Mouse (Mus musculus) kidney, adult 9 months (tissue): ENCODE data around the gene Nisch.

Experiments
- DNase-seq: peaks from one replicate; pipeline ENCODE4 v3.0.0; 2022

Nisch gene

GRCm38 (mm10) chr14:31215157-31216002 is 1.4 kb downstream of the Nisch start:
- DNase-seq = peak; percentile 82

GRCm38 (mm10) chr14:31214684-31215083 is 2.1 kb downstream of the Nisch start:
- no peak for DNase-seq

- no peak for DNase-seq
Observed at GRCm38 (mm10) chr14:31213868-31214267, 2.9 kb downstream of the Nisch start.

DNA sequence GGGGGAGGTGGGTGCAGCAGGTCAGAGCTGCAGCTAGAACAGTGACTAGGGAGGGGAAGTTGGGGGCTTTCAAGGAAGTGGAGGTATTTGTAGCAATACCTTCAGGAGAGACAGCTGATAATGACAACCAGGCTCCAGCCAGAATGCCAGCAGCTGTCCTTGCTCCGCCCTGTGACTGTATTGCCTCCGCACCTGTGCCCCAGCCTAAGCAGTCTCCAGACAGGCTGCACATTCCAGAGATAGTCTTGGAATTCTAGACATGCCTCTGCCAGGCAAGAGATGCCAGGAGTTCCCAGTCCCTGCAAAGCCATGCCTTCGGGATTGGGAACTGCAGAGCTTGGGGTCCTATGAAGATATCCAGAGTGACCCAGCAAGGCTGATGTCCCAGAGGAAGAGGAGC is 4.2 kb downstream of the Nisch start:
- DNase-seq = no peak

GRCm38 (mm10) chr14:31211854-31212253 is 4.9 kb downstream of the Nisch start:
- DNase-seq = no peak

- DNase-seq = no peak
Observed at GRCm38 (mm10) chr14:31209133-31209557, 7.6 kb downstream of the Nisch start.

GRCm38 (mm10) chr14:31208084-31208483 is 8.7 kb downstream of the Nisch start, which contains the start of gene Tnnc1:
Tnnc1 (plus strand) TSS chr14:31208312.
- no peak for DNase-seq

DNA sequence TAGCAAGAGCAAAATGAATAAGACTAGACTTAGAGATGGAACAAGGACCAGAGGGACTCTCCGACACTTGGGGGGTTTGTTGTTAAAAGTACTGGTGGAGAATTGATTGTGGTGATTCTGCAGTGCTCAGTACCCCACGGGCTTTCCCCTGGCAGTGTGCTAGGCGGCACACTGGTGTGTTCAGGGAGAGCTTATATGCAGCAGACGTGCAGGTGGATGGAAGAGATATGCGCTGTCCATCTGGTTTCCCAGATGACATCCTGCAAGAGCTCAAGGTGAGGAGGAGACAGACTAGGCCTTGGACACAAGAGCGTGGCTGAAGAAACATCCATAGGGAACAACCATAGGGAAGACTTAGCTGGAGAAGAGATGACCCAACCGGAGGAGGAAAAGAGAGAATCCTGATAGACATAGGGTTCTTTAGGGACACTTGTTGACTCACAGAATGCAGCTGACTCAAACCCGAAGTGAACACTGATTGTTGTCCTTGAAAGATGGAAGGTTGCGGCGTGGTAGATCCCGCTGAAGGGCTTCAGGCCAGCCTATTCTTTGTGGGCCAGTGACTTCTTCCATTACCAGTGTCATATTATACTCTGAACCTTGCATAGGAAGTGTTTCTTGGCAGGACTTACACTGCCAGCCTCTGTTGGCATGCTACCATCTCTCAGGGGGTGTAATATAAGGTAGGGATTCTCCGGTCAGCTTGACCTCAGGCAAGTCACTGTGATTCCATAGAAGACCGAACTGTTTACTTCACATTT is 9.5 kb downstream of the Nisch start:
- DNase-seq = no peak

- DNase-seq = peak; percentile 96
Observed at GRCm38 (mm10) chr14:31206472-31206981, 10.2 kb downstream of the Nisch start.

- peak; percentile 43 for DNase-seq
Observed at GRCm38 (mm10) chr14:31205562-31206467, 10.9 kb downstream of the Nisch start.

GRCm38 (mm10) chr14:31205244-31205561 is 11.5 kb downstream of the Nisch start:
- DNase-seq = peak; percentile 67

DNA sequence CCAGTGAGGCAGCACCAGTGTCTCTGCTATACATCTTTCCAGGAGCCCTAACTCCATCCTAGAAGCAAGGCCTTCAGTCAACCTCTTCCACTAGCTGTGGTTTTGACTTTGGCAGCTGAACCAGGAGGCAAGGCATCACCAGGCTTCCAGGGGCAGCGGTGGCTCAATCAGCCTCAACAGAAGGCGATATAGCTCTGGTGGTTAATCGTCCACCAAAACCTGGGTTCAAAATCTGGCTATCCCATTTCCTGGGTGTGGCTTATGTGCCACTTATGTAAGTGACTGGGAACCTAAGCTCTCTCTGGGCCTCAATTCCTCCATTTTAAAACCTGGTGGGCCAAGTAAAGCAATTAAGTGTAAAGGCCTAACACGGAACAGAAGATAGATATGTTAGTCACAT is 11.9 kb downstream of the Nisch start:
- DNase-seq = peak; percentile 47

GRCm38 (mm10) chr14:31200038-31200437 is 16.7 kb downstream of the Nisch start:
- no peak for DNase-seq

- DNase-seq = no peak
Observed at GRCm38 (mm10) chr14:31199599-31199998, 17.1 kb downstream of the Nisch start.

GRCm38 (mm10) chr14:31197547-31198516 is 18.9 kb downstream of the Nisch start:
- DNase-seq = no peak

DNA sequence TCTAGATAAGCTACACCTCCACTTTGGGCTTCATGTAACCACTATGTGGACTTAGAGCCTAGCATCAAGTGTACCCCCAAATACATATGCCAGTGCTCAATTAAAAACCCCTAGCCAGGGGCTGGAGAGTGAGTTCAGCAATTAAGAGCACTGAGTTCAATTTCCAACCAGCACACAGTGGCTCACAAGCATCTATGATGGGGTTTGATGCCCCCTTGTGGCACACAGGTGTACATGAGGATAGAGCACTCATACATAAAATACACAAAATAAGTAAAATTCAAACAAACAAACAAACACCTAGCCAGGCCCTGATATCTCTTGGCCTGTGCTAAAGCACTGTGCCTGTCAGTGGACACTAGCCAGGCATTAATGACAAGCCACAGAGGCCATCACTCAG is 20.8 kb downstream of the Nisch start:
- DNase-seq = peak; percentile 60

DNA sequence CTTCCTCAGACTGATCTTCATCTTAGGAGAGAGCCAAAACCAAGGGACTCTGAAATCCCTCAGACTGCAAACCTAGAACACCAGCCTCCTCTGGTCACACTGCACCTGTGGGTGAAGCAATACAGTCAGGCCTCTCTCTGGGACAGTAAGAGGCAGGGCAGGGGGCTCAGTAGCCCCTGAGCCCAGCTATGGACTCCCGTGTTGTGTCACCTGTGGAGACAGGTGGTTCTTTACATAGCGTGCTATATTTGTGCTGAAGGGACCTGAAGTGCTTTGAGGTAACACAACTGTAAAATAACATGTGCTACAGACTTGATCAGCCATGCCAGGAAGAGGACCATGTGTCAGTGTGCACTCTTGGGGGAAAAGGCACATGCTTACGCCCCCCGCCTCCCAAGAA is 21.2 kb downstream of the Nisch start:
- DNase-seq = no peak

DNA sequence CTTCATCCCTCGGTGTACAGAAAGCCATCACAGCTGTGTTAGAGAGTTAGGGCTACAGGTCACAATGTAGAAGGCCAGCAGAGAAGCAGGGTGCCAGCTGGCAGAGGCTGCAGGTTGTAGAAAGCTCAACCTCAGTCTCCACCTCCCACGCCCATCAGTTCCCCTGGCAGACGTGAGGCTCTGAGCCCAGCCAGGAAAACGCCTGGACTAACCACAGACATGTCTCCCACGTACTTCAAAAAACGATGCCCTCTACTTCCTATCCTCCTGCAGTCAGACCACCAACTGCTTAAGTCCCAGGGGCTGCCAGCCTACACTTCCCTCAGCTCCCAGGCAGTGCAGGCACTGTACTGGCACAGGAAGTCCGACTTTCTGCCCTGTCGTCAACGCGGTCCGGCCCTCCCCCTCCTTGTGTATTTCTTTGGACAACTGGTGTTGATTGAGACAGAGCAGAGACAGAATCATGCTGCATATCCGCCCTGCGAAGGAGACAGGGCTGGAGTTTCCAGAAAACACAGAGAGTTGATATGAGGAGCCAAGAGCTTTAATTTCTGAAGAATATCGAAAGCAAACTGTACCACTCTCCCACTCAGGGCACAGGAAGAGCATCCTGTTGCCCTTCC is 21.7 kb downstream of the Nisch start:
- peak; percentile 75 for DNase-seq

GRCm38 (mm10) chr14:31194441-31194840 is 22.3 kb downstream of the Nisch start:
- no peak for DNase-seq

DNA sequence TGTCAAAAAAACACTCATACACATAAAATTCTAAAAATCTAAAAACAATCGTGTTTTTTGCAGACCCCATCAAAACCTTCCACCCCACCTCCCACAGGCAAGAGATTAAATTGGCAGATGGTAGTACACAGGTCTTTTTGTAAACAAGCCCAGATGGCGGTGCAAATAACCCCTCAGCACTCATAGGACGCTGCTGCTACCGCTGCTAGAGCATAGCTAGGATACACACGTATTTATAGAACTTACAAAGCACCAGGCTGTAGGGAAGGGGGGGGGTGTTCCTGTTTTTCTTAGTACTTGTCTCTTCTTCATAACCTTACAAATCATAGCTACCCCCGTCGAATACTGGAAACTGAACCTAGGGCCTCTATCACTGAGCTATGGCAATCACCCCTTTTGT is 23.0 kb downstream of the Nisch start:
- DNase-seq = no peak

DNA sequence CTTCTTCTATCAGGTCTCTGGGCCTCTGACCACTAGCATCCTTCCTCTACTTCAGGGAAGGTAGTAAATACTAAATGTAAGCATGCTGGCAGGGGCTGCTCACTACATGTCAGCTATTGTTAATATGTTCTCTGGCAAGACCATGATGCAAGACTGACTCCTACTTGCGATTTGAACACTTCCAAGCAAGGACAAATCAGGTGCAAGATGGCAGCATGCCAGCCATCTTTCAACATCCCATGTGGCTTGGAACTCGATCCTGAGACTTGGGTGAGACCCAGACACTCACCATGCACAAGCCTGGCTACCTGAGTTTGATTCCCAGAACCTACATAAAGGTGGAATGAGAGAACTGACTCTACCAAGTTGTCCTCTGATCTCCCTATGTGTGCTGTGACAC is 24.8 kb downstream of the Nisch start:
- no peak for DNase-seq
